ENCODE assay signal across 8 mouse cellular contexts in genomic region chr4:153974431-153975291, GRCm38 (mm10). TPM values are rescaled to one million over a fixed set of nuclear protein-coding genes. Genes with fewer than 3 reads are reported as not detected.
DNase-seq lines count a peak whose midpoint lies in the region; ATAC-seq and TF ChIP-seq lines count a peak whose summit lies in the region.

Gene Dffb (minus strand): TSS chr4:153975126.
Gene Cep104 (plus strand): TSS chr4:153975194.

- H3K4me1 ChIP-seq in cortical plate, adult 2 months (ENCODE audit: control insufficient read depth, insufficient read depth, low read length) = peaks cover 2% of the 10 kb centered on the region; the same call in 1 of the 2 replicates

- peak; percentile 94 for ATAC-seq in activated CD4-positive, CD25-positive, alpha-beta regulatory T cell, adult 4 months
- ATAC-seq in megakaryocyte progenitor cell, adult 5-6 weeks (replicated peaks; ENCODE audit: poor library complexity) = peak; percentile 81

- DNase-seq in gastrocnemius, postnatal 10 days = peak; percentile 96
- peak; percentile 94 for DNase-seq in induced T-regulatory cell, adult 2 months (ENCODE audit: low read depth)
- peak; percentile 80 to 96 for DNase-seq in left cerebral cortex, adult 9 months (ENCODE audit: low spot score in 2 of 2)
- DNase-seq in right cerebral cortex, postnatal 14 days = peak; percentile 95
- peak; percentile 87 to 92 for DNase-seq in urinary bladder, postnatal 36 days (ENCODE audit: low spot score in 2 of 2)

- H3K4me3 ChIP-seq in cortical plate, adult 2 months (ENCODE audit: insufficient read depth, low read length) = peak within 1 kb of the TSS; percentile 92

- TF ChIP-seq POLR2A in cortical plate, adult 2 months (IDR thresholded peaks at IDR 0.05; ENCODE audit: extremely low read depth, insufficient read depth, low read length) = peak; percentile 80; the same call in 1 of the 2 replicates

- peak within 1 kb of the TSS; percentile 74 for H3K27ac ChIP-seq in cortical plate, adult 2 months (ENCODE audit: insufficient read depth, low read length)

- TF ChIP-seq CTCF in cortical plate, adult 2 months (IDR thresholded peaks at IDR 0.05; ENCODE audit: extremely low read depth, insufficient read depth, low read length) = no peak

RNA-seq across cellular contexts. Expression of gene Dffb, which starts in this region (rescaled TPM):
- polyA plus RNA-seq in activated CD4-positive, CD25-positive, alpha-beta regulatory T cell, adult 4 months (2017; shearing (Covaris generic)) = 10 to 100 TPM in 1 of 2 experiments, 1 to 10 TPM in 1; 9.5 to 16.9 TPM
- 21.9 and 22.6 TPM in 2 replicates for polyA plus RNA-seq in cortical plate, adult 2 months (2012; rRNA removed)
- total RNA-seq in gastrocnemius, postnatal 10 days (2021) = 1 to 10 TPM; 3.1 to 5.4 TPM
- 8.6 and 11.4 TPM in 2 replicates for total RNA-seq in megakaryocyte progenitor cell, adult 5-6 weeks (2015)
- 13.7 and 14.1 TPM in 2 replicates for total RNA-seq in megakaryocyte progenitor cell, adult 5-6 weeks (2017)

RNA-seq across cellular contexts. Expression of gene Cep104, which starts in this region (rescaled TPM):
- 1 to 10 TPM; 2.7 to 3.8 TPM for polyA plus RNA-seq in activated CD4-positive, CD25-positive, alpha-beta regulatory T cell, adult 4 months (2017; shearing (Covaris generic))
- 19.8 and 21.9 TPM in 2 replicates for polyA plus RNA-seq in cortical plate, adult 2 months (2012; rRNA removed)
- total RNA-seq in gastrocnemius, postnatal 10 days (2021) = 10 to 100 TPM; 12.8 to 13.0 TPM
- 7.0 and 7.4 TPM in 2 replicates for total RNA-seq in megakaryocyte progenitor cell, adult 5-6 weeks (2015)
- 4.7 and 5.6 TPM in 2 replicates for total RNA-seq in megakaryocyte progenitor cell, adult 5-6 weeks (2017)

Comparison
In these comparisons a context has a peak if more than half of its experiments do, and no peak if none do; other contexts are left out.
1. Peak in every context shown above with its lines: DNase-seq, ATAC-seq, H3K4me3 ChIP-seq and H3K27ac ChIP-seq.